In the genomic region with DNA sequence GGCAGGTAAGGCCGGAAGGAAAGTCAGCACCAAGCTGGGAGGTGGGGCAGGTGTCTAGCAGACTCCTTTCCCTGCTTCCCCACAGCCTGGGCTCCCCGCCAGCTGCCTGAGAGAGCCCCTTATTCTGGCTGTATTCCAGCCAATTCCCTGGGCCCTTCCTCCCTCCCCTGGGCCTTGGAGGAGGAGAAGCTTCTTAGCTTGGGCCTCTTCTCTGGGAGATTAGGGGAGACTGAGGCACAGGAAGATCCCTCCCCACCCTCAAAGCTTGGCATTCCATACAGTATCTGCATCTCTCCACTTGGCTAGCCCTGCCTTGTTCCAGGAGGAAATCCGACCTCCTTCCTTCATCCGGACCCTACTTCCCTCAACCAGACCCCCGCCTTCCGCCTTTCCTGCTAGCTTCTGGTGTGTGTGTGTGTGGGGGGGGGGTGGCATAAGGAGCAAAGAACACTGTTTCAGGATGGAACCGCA, we compare ENCODE assay signal across 8 mouse cellular contexts. TPM values are rescaled to one million over a fixed set of nuclear protein-coding genes. Genes with fewer than 3 reads are reported as not detected.
DNase-seq lines count a peak whose midpoint lies in the region; ATAC-seq and TF ChIP-seq lines count a peak whose summit lies in the region.

No protein-coding gene starts in this region.

- no peaks in the 10 kb centered on the region for H3K27me3 ChIP-seq in hindbrain, postnatal 0 days (ENCODE audit: insufficient read depth, low read length)
- peaks cover 11% of the 10 kb centered on the region for H3K27me3 ChIP-seq in midbrain, embryonic 11.5 days (ENCODE audit: control insufficient read depth, insufficient read depth, low read length)

- ATAC-seq in hindbrain, postnatal 0 days = no peak
- no peak for ATAC-seq in midbrain, embryonic 11.5 days (ENCODE audit: low FRiP score)

- peak overlapping the region; percentile 95 for H3K4me3 ChIP-seq in hindbrain, postnatal 0 days (ENCODE audit: low read length)
- peak overlapping the region; percentile 93 for H3K4me3 ChIP-seq in midbrain, embryonic 11.5 days (ENCODE audit: low read depth, low read length)

- no peak for TF ChIP-seq CTCF in hindbrain, postnatal 0 days (IDR thresholded peaks at IDR 0.05; ENCODE audit: low read depth)

- no peaks in the 10 kb centered on the region for H3K9me3 ChIP-seq in hindbrain, postnatal 0 days (ENCODE audit: low read length)
- no peaks in the 10 kb centered on the region for H3K9me3 ChIP-seq in midbrain, embryonic 11.5 days (ENCODE audit: control insufficient read depth, low read length)

- peak overlapping the region; percentile 96 for H3K27ac ChIP-seq in hindbrain, postnatal 0 days
- no peak overlapping the region for H3K27ac ChIP-seq in midbrain, embryonic 11.5 days (ENCODE audit: low read depth, low read length)

- peak; percentile 41 for DNase-seq in adrenal gland, postnatal 25 days
- no peak for DNase-seq in adrenal gland, adult 2 months
- DNase-seq in testis, postnatal 14 days (ENCODE audit: low spot score) = peak; percentile 48
- DNase-seq in testis, postnatal 10 days (ENCODE audit: low spot score) = no peak
- DNase-seq in hindbrain, postnatal 0 days (ENCODE audit: low spot score) = peak; percentile 79
- peak; percentile 83 for DNase-seq in midbrain, embryonic 11.5 days (ENCODE audit: low spot score, missing footprints)
- no peak for DNase-seq in layer of hippocampus, adult 9-10 months (ENCODE audit: low spot score)
- DNase-seq in thymus, adult 18-20 months = no peak

- H3K9ac ChIP-seq in hindbrain, postnatal 0 days (replicated peaks; ENCODE audit: low read length) = peak overlapping the region; percentile 99
- H3K9ac ChIP-seq in midbrain, embryonic 11.5 days (ENCODE audit: low read length) = peak overlapping the region; percentile 99

- H3K36me3 ChIP-seq in hindbrain, postnatal 0 days (ENCODE audit: insufficient read depth, low read length) = peaks cover 15% of the 10 kb centered on the region; the same call in 1 of the 2 replicates
- H3K36me3 ChIP-seq in midbrain, embryonic 11.5 days (ENCODE audit: control insufficient read depth, insufficient read depth, low read length) = peaks cover 15% of the 10 kb centered on the region

- peaks cover 21% of the 10 kb centered on the region; the same call in 1 of the 2 replicates for H3K4me1 ChIP-seq in hindbrain, postnatal 0 days (ENCODE audit: insufficient read depth, low read length)
- peaks cover 27% of the 10 kb centered on the region for H3K4me1 ChIP-seq in midbrain, embryonic 11.5 days (ENCODE audit: control insufficient read depth, insufficient read depth, low read length)

- WGBS in hindbrain, postnatal 0 days = 7% methylated on average over 7 of the region's 7 CpGs
- WGBS in midbrain, embryonic 11.5 days = 22% methylated on average over 7 of the region's 7 CpGs

- H3K4me2 ChIP-seq in hindbrain, postnatal 0 days (ENCODE audit: low read depth, low read length) = peak overlapping the region; percentile 80
- H3K4me2 ChIP-seq in midbrain, embryonic 11.5 days = peak overlapping the region; percentile 86

RNA-seq across cellular contexts. Expression of gene Fam171a2, which starts 1.6 kb away (rescaled TPM):
- 4.3 and 8.7 TPM in 2 replicates for total RNA-seq in adrenal gland, postnatal 25 days (2021)
- 1 to 10 TPM; 2.8 to 8.3 TPM for total RNA-seq in adrenal gland, adult 2 months (2021)
- polyA plus RNA-seq in adrenal gland, adult 2 months (2012; rRNA removed) = 18.1 and 22.9 TPM in 2 replicates
- total RNA-seq in hindbrain, postnatal 0 days (2014; rRNA removed) = 546 and 699 TPM in 2 replicates
- 20.6 and 21.0 TPM in 2 replicates for polyA plus RNA-seq in hindbrain, postnatal 0 days (2015; fragmentation: Nextera tagmentation; extraction: Ambion mirVana)
- 7.2 and 10.6 TPM in 2 replicates for polyA plus RNA-seq in midbrain, embryonic 11.5 days (2014; fragmentation: Nextera tagmentation; extraction: Ambion mirVana)

RNA-seq across cellular contexts. Expression of gene Grn, which starts 15.8 kb away (rescaled TPM):
- 198 and 230 TPM in 2 replicates for total RNA-seq in adrenal gland, postnatal 25 days (2021)
- total RNA-seq in adrenal gland, adult 2 months (2021) = 100 to 1,000 TPM; 165 to 211 TPM
- 251 and 310 TPM in 2 replicates for polyA plus RNA-seq in adrenal gland, adult 2 months (2012; rRNA removed)
- 85.6 and 98.5 TPM in 2 replicates for total RNA-seq in hindbrain, postnatal 0 days (2014; rRNA removed)
- polyA plus RNA-seq in hindbrain, postnatal 0 days (2015; fragmentation: Nextera tagmentation; extraction: Ambion mirVana) = 98.4 and 104 TPM in 2 replicates
- 36.8 and 39.3 TPM in 2 replicates for polyA plus RNA-seq in midbrain, embryonic 11.5 days (2014; fragmentation: Nextera tagmentation; extraction: Ambion mirVana)

RNA-seq across cellular contexts. Expression of gene Itga2b, which starts 24.0 kb away (rescaled TPM):
- total RNA-seq in adrenal gland, postnatal 25 days (2021) = 2.2 and 4.7 TPM in 2 replicates
- 1 to 10 TPM; 2.5 to 4.1 TPM for total RNA-seq in adrenal gland, adult 2 months (2021)
- polyA plus RNA-seq in adrenal gland, adult 2 months (2012; rRNA removed) = 6.6 TPM in 2 replicates
- total RNA-seq in hindbrain, postnatal 0 days (2014; rRNA removed) = 3.5 and 5.6 TPM in 2 replicates
- 13.7 and 14.2 TPM in 2 replicates for polyA plus RNA-seq in hindbrain, postnatal 0 days (2015; fragmentation: Nextera tagmentation; extraction: Ambion mirVana)
- polyA plus RNA-seq in midbrain, embryonic 11.5 days (2014; fragmentation: Nextera tagmentation; extraction: Ambion mirVana) = 4.5 and 5.2 TPM in 2 replicates

RNA-seq across cellular contexts. Expression of gene Slc25a39, which starts 38.2 kb away (rescaled TPM):
- total RNA-seq in adrenal gland, postnatal 25 days (2021) = 439 and 629 TPM in 2 replicates
- total RNA-seq in adrenal gland, adult 2 months (2021) = 100 to 1,000 TPM; 504 to 683 TPM
- 1,025 and 1,107 TPM in 2 replicates for polyA plus RNA-seq in adrenal gland, adult 2 months (2012; rRNA removed)
- 169 and 194 TPM in 2 replicates for total RNA-seq in hindbrain, postnatal 0 days (2014; rRNA removed)
- 165 and 176 TPM in 2 replicates for polyA plus RNA-seq in hindbrain, postnatal 0 days (2015; fragmentation: Nextera tagmentation; extraction: Ambion mirVana)
- polyA plus RNA-seq in midbrain, embryonic 11.5 days (2014; fragmentation: Nextera tagmentation; extraction: Ambion mirVana) = 167 and 193 TPM in 2 replicates

RNA-seq across cellular contexts. Expression of gene Rundc3a, which starts 52.7 kb away (rescaled TPM):
- total RNA-seq in adrenal gland, postnatal 25 days (2021) = 24.4 and 39.7 TPM in 2 replicates
- 10 to 100 TPM; 36.8 to 51.7 TPM for total RNA-seq in adrenal gland, adult 2 months (2021)
- 46.3 and 77.5 TPM in 2 replicates for polyA plus RNA-seq in adrenal gland, adult 2 months (2012; rRNA removed)
- 310 and 349 TPM in 2 replicates for total RNA-seq in hindbrain, postnatal 0 days (2014; rRNA removed)
- 114 and 125 TPM in 2 replicates for polyA plus RNA-seq in hindbrain, postnatal 0 days (2015; fragmentation: Nextera tagmentation; extraction: Ambion mirVana)
- polyA plus RNA-seq in midbrain, embryonic 11.5 days (2014; fragmentation: Nextera tagmentation; extraction: Ambion mirVana) = 42.0 and 43.0 TPM in 2 replicates

Comparison
In these comparisons a context has a peak if more than half of its experiments do, and no peak if none do; other contexts are left out.
1. DNase-seq: peak in adrenal gland, postnatal 25 days (single experiment), testis, postnatal 14 days (single experiment), hindbrain, postnatal 0 days (single experiment) and midbrain, embryonic 11.5 days (single experiment); none in adrenal gland, adult 2 months (single experiment), testis, postnatal 10 days (single experiment), layer of hippocampus, adult 9-10 months (single experiment) and thymus, adult 18-20 months (0 of 2).
2. RNA of gene Fam171a2, which starts 1.6 kb away (total RNA-seq): 546 to 699 TPM in hindbrain, postnatal 0 days; 4.3 to 8.7 TPM in adrenal gland, postnatal 25 days and 2.8 to 8.3 TPM in adrenal gland, adult 2 months; every median in the first group is over 10 times any median in the second.